In the genomic region with DNA sequence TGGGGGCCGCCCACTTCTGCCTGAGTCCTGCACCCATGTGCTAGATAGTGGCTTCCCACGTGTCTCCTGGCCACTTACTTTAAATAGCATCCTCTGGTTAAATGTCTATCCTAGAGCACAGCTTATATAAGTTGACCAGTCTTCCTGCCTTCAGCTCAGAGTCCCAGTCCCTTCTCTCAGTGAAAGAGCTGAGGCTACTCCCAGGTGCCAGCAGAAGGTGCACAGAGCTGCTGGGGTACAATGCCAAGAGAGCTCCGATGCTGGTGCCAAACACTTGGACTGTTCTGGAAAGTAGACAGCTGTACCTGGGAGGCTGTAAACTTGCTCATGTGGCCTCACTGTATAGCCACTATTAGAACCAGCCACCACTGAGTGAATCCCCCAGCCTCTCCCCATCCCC, we compare ENCODE assay signal across 16 mouse cellular contexts. TPM values are rescaled to one million over a fixed set of nuclear protein-coding genes. Genes with fewer than 3 reads are reported as not detected.
"Had no signal": no experiment of that assay in that cellular context is flagged by ENCODE, and none has a peak within 500 bp of the region (broad histone marks: within the 10 kb centered on the region; RNA-seq: fewer than 3 reads in every experiment).

No protein-coding gene starts in this region.

- H3K4me1 ChIP-seq: hindbrain, embryonic 15.5 days; limb, embryonic 12.5 days; lung, embryonic 15.5 days; megakaryocyte, embryonic 14.5 days; midbrain, embryonic 15.5 days; neural tube, embryonic 12.5 days had no signal

- H3K4me2 ChIP-seq: hindbrain, embryonic 15.5 days; limb, embryonic 12.5 days; lung, embryonic 15.5 days; midbrain, embryonic 11.5 days; midbrain, embryonic 15.5 days; neural tube, embryonic 12.5 days had no signal

- H3K27me3 ChIP-seq: hindbrain, embryonic 15.5 days; lung, embryonic 15.5 days; midbrain, embryonic 15.5 days; neural tube, embryonic 12.5 days had no signal

- DNase-seq: layer of hippocampus, adult 9-11 months; lung, postnatal 14 days; thymus, postnatal 4 days had no signal

- H3K27ac ChIP-seq: hindbrain, embryonic 15.5 days; limb, embryonic 12.5 days; liver, embryonic 14.5 days; lung, embryonic 15.5 days; macrophage; midbrain, embryonic 15.5 days; neural tube, embryonic 12.5 days; stomach, postnatal 0 days had no signal

- H3K9me3 ChIP-seq: hindbrain, embryonic 15.5 days; limb, embryonic 12.5 days; lung, embryonic 15.5 days; megakaryocyte, embryonic 14.5 days; midbrain, embryonic 15.5 days; neural tube, embryonic 12.5 days had no signal

- H3K4me3 ChIP-seq: hindbrain, embryonic 15.5 days; limb, embryonic 12.5 days; lung, embryonic 15.5 days; megakaryocyte, embryonic 14.5 days; midbrain, embryonic 15.5 days; neural tube, embryonic 12.5 days had no signal

- H3K9ac ChIP-seq: hindbrain, embryonic 15.5 days; limb, embryonic 12.5 days; liver, embryonic 14.5 days; lung, embryonic 15.5 days; midbrain, embryonic 15.5 days; neural tube, embryonic 12.5 days had no signal

- ATAC-seq: intestine, embryonic 16.5 days; midbrain, embryonic 15.5 days had no signal

- H3K36me3 ChIP-seq: hindbrain, embryonic 15.5 days; limb, embryonic 12.5 days; lung, embryonic 15.5 days; midbrain, embryonic 15.5 days; neural tube, embryonic 12.5 days had no signal

RNA-seq across cellular contexts. Expression of a gene that starts 22.4 kb away (rescaled TPM):
- total RNA-seq: monocyte, adult 5-6 weeks; neutrophil, adult 5-6 weeks had no signal
- polyA plus RNA-seq: limb, embryonic 12.5 days; macrophage had no signal
